Mouse (Mus musculus) liver, embryonic 15.5 days (tissue): ENCODE results near the gene Myf6. TPM values are rescaled to one million over a fixed set of nuclear protein-coding genes. Genes with fewer than 3 reads are reported as not detected.

Experiments used
- ATAC-seq: fragments of 200-750 bp; cut with Nextera tagmentation; 2 replicates; pipeline ENCODE4 v1.8.0; 2017; ENCODE audit warnings: moderate number of reproducible peaks, mild to moderate bottlenecking, moderate library complexity; ENCODE audit not compliant: insufficient read depth
- H3K27ac ChIP-seq: fragments of 300-500 bp; sonication (generic); replicated peaks from 2 replicates; pipeline ENCODE4 v1.5.1; 2015; ENCODE audit warnings: mild to moderate bottlenecking, inconsistent platforms
- H3K27me3 ChIP-seq: fragments of 300-500 bp; sonication (generic); 2 replicates; pipeline ENCODE4 v1.6.1; 2015; ENCODE audit warnings: mild to moderate bottlenecking, inconsistent platforms
- H3K36me3 ChIP-seq: fragments of 300-500 bp; sonication (generic); replicated peaks from 2 replicates; pipeline ENCODE4 v1.6.1; 2015; ENCODE audit warnings: moderate library complexity, mild to moderate bottlenecking, inconsistent platforms
- H3K4me1 ChIP-seq: fragments of 300-500 bp; sonication (generic); replicated peaks from 2 replicates; pipeline ENCODE4 v1.6.1; 2015; ENCODE audit warnings: inconsistent platforms
- H3K4me2 ChIP-seq: fragments of 300-500 bp; sonication (generic); 2 replicates; pipeline ENCODE4 v1.6.1; 2015; ENCODE audit warnings: moderate library complexity, mild to moderate bottlenecking, inconsistent platforms
- H3K4me3 ChIP-seq: fragments of 300-500 bp; sonication (generic); replicated peaks from 2 replicates; pipeline ENCODE4 v1.5.1; 2015; ENCODE audit warnings: mild to moderate bottlenecking, inconsistent platforms
- H3K9ac ChIP-seq: fragments of 300-500 bp; sonication (generic); 2 replicates; pipeline ENCODE4 v1.6.1; 2015; ENCODE audit warnings: moderate library complexity, mild to moderate bottlenecking, inconsistent platforms
- H3K9me3 ChIP-seq: fragments of 300-500 bp; sonication (generic); replicated peaks from 2 replicates; pipeline ENCODE4 v1.6.1; 2016; ENCODE audit warnings: inconsistent platforms
- WGBS: fragments of 180-500 bp; shearing (Covaris S2); methylation state at CpG from one replicate; pipeline ENCODE4 v1.1.7; 2015; ENCODE audit warnings: mixed read lengths; ENCODE audit not compliant: insufficient replicate concordance; 5-methylcytosine and 5-hydroxymethylcytosine counted together
- polyA plus RNA-seq: library from polyadenylated mRNA; unstranded; fragments of >200 nt; fragmentation: Nextera tagmentation; extraction: Ambion mirVana; gene quantifications from 2 replicates; pipeline ENCODE4 v1.2.1, GENCODE M21; 2015

The Myf6 gene
- polyA plus RNA-seq, result 0.83 and 1.6 TPM in 2 replicates

- Histone ChIP-seq H3K4me3 (no peak within 1 kb of the TSS), H3K9ac (no peak within 1 kb of the TSS)
These were observed at the start of gene Myf6 for GRCm38 (mm10) chr10:107494568-107494967. Gene Myf6, minus strand, starts transcription at chr10:107494737.

GRCm38 (mm10) chr10:107543026-107543425 is 48.5 kb upstream of the Myf6 start:
- H3K27me3 ChIP-seq, result no peaks in the 10 kb centered on the region
- H3K9ac ChIP-seq, result no peak overlapping the region
- 44% methylated on average over 1 of the region's 1 CpGs for WGBS
- H3K4me3 ChIP-seq, result no peak overlapping the region
- no peaks in the 10 kb centered on the region for H3K36me3 ChIP-seq
- no peak for ATAC-seq
- H3K4me1 ChIP-seq, result no peaks in the 10 kb centered on the region
- no peak overlapping the region for H3K27ac ChIP-seq
- H3K4me2 ChIP-seq, result no peak overlapping the region
- H3K9me3 ChIP-seq, result no peaks in the 10 kb centered on the region

More at GRCm38 (mm10) chr10:107494568-107494967, at the start of gene Myf6:
- no peak within 1 kb of the TSS for H3K27ac ChIP-seq
- no peaks in the 10 kb centered on the region for H3K27me3 ChIP-seq
- no peak for ATAC-seq
- 74% methylated on average over 6 of the region's 6 CpGs for WGBS
- H3K4me2 ChIP-seq, result no peak within 1 kb of the TSS
- H3K36me3 ChIP-seq, result no peaks in the 10 kb centered on the region
- no peaks in the 10 kb centered on the region for H3K9me3 ChIP-seq
- H3K4me1 ChIP-seq, result no peaks in the 10 kb centered on the region

- no peaks in the 10 kb centered on the region for H3K4me1 ChIP-seq
- no peaks in the 10 kb centered on the region for H3K36me3 ChIP-seq
- WGBS, result 50% methylated on average over 1 of the region's 1 CpGs
- H3K9me3 ChIP-seq, result no peaks in the 10 kb centered on the region
- ATAC-seq, result no peak
- H3K9ac ChIP-seq, result no peak overlapping the region
- no peak overlapping the region for H3K27ac ChIP-seq
- H3K4me3 ChIP-seq, result no peak overlapping the region
- H3K27me3 ChIP-seq, result no peaks in the 10 kb centered on the region
- no peak overlapping the region for H3K4me2 ChIP-seq
These were observed 34.2 kb upstream of the Myf6 start for GRCm38 (mm10) chr10:107528758-107529157.

- H3K27ac ChIP-seq, result no peak overlapping the region
- ATAC-seq, result no peak
- no peaks in the 10 kb centered on the region for H3K9me3 ChIP-seq
- no peak overlapping the region for H3K4me3 ChIP-seq
- H3K9ac ChIP-seq, result no peak overlapping the region
- no peaks in the 10 kb centered on the region for H3K4me1 ChIP-seq
- no peaks in the 10 kb centered on the region for H3K27me3 ChIP-seq
- WGBS, result 46% methylated on average over 5 of the region's 5 CpGs
- no peaks in the 10 kb centered on the region for H3K36me3 ChIP-seq
- H3K4me2 ChIP-seq, result no peak overlapping the region
These were observed 24.7 kb upstream of the Myf6 start for GRCm38 (mm10) chr10:107519216-107519615.

GRCm38 (mm10) chr10:107516641-107517040 is 22.1 kb upstream of the Myf6 start:
- Histone ChIP-seq H3K9me3 (no peaks in the 10 kb centered on the region), H3K27me3 (no peaks in the 10 kb centered on the region), H3K4me2 (no peak overlapping the region), H3K27ac (no peak overlapping the region), H3K4me1 (no peaks in the 10 kb centered on the region), H3K9ac (no peak overlapping the region), H3K4me3 (no peak overlapping the region), H3K36me3 (no peaks in the 10 kb centered on the region)
- 60% methylated on average over 7 of the region's 7 CpGs for WGBS
- no peak for ATAC-seq

GRCm38 (mm10) chr10:107514735-107515134 is 20.2 kb upstream of the Myf6 start:
- Histone ChIP-seq H3K4me2 (no peak overlapping the region), H3K4me1 (no peaks in the 10 kb centered on the region), H3K27me3 (no peaks in the 10 kb centered on the region), H3K36me3 (no peaks in the 10 kb centered on the region), H3K27ac (no peak overlapping the region), H3K9me3 (no peaks in the 10 kb centered on the region), H3K4me3 (no peak overlapping the region), H3K9ac (no peak overlapping the region)
- WGBS, result 70% methylated on average over 7 of the region's 7 CpGs
- ATAC-seq, result no peak

- H3K36me3 ChIP-seq, result no peaks in the 10 kb centered on the region
- no peak for ATAC-seq
- H3K27ac ChIP-seq, result no peak overlapping the region
- H3K4me3 ChIP-seq, result no peak overlapping the region
- H3K9ac ChIP-seq, result no peak overlapping the region
- 55% methylated on average over 2 of the region's 2 CpGs for WGBS
- H3K4me1 ChIP-seq, result no peaks in the 10 kb centered on the region
- no peaks in the 10 kb centered on the region for H3K9me3 ChIP-seq
- no peak overlapping the region for H3K4me2 ChIP-seq
- H3K27me3 ChIP-seq, result no peaks in the 10 kb centered on the region
These were observed 11.9 kb upstream of the Myf6 start for GRCm38 (mm10) chr10:107506397-107506796.

GRCm38 (mm10) chr10:107503430-107503829 is 8.9 kb upstream of the Myf6 start:
- no peak overlapping the region for H3K9ac ChIP-seq
- WGBS, result 50% methylated on average over 4 of the region's 4 CpGs
- ATAC-seq, result no peak

GRCm38 (mm10) chr10:107502193-107502592 is 7.7 kb upstream of the Myf6 start:
- no peaks in the 10 kb centered on the region for H3K27me3 ChIP-seq
- 73% methylated on average over 7 of the region's 7 CpGs for WGBS

More at GRCm38 (mm10) chr10:107503430-107503829, 8.9 kb upstream of the Myf6 start:
- no peaks in the 10 kb centered on the region for H3K36me3 ChIP-seq
- H3K4me1 ChIP-seq, result no peaks in the 10 kb centered on the region
- H3K27me3 ChIP-seq, result no peaks in the 10 kb centered on the region
- H3K27ac ChIP-seq, result no peak overlapping the region
- no peak overlapping the region for H3K4me3 ChIP-seq
- H3K4me2 ChIP-seq, result no peak overlapping the region
- no peaks in the 10 kb centered on the region for H3K9me3 ChIP-seq

GRCm38 (mm10) chr10:107499656-107500055 is 5.1 kb upstream of the Myf6 start:
- 66% methylated on average over 7 of the region's 7 CpGs for WGBS
- no peaks in the 10 kb centered on the region for H3K9me3 ChIP-seq
- no peaks in the 10 kb centered on the region for H3K36me3 ChIP-seq
- no peaks in the 10 kb centered on the region for H3K4me1 ChIP-seq
- H3K27me3 ChIP-seq, result no peaks in the 10 kb centered on the region
- no peak overlapping the region for H3K27ac ChIP-seq
- no peak for ATAC-seq
- H3K9ac ChIP-seq, result no peak overlapping the region
- H3K4me2 ChIP-seq, result no peak overlapping the region
- no peak overlapping the region for H3K4me3 ChIP-seq

More at GRCm38 (mm10) chr10:107502193-107502592, 7.7 kb upstream of the Myf6 start:
- no peak for ATAC-seq
- Histone ChIP-seq H3K9ac (no peak overlapping the region), H3K4me3 (no peak overlapping the region), H3K36me3 (no peaks in the 10 kb centered on the region), H3K27ac (no peak overlapping the region), H3K4me1 (no peaks in the 10 kb centered on the region), H3K9me3 (no peaks in the 10 kb centered on the region), H3K4me2 (no peak overlapping the region)

- H3K27ac ChIP-seq, result no peak overlapping the region
- ATAC-seq, result no peak
- 24% methylated on average over 1 of the region's 1 CpGs for WGBS
These were observed 1.9 kb upstream of the Myf6 start for GRCm38 (mm10) chr10:107496402-107496801.

More at GRCm38 (mm10) chr10:107496402-107496801, 1.9 kb upstream of the Myf6 start:
- no peaks in the 10 kb centered on the region for H3K4me1 ChIP-seq
- H3K36me3 ChIP-seq, result no peaks in the 10 kb centered on the region
- H3K9me3 ChIP-seq, result no peaks in the 10 kb centered on the region
- no peaks in the 10 kb centered on the region for H3K27me3 ChIP-seq
- no peak overlapping the region for H3K9ac ChIP-seq
- no peak overlapping the region for H3K4me3 ChIP-seq
- H3K4me2 ChIP-seq, result no peak overlapping the region
